Mouse (Mus musculus) adrenal gland, postnatal 14 days (tissue): ENCODE data around the gene Sun5. TPM values are rescaled to one million over a fixed set of nuclear protein-coding genes. Genes with fewer than 3 reads are reported as not detected.

Source experiments
- DNase-seq: peaks from one replicate; pipeline ENCODE4 v3.0.0; 2021; ENCODE audit warnings: mixed read lengths
- total RNA-seq: library from RNA; stranded (reverse); gene quantifications from 2 replicates; pipeline ENCODE4 v1.2.3, GENCODE M21; 2021

Sun5 gene
- total RNA-seq, 1 experiment from 2014 or later: not detected

DNA sequence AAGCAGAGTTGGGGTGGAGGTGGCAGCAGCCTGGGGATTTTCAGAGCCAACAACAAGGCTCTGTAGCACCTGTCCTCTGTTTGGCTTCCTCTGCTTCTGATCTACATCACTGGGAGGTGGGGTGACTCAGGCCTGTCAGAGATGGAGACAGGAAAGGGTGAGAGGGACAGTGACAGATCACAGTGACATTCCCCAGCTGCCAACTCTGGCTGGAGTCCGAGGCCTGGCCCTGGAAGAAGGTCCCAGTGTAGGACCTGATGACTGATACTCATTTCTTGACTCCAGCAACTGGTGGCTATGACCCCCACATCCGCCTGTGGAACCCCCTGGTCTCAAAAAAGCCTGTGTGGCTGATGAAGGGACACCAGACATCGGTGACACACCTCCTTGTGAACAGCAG, 61.0 kb downstream of the Sun5 start:
- peak; percentile 86 for DNase-seq

GRCm38 (mm10) chr2:153808841-153809240, 62.0 kb downstream of the Sun5 start:
- no peak for DNase-seq

DNA sequence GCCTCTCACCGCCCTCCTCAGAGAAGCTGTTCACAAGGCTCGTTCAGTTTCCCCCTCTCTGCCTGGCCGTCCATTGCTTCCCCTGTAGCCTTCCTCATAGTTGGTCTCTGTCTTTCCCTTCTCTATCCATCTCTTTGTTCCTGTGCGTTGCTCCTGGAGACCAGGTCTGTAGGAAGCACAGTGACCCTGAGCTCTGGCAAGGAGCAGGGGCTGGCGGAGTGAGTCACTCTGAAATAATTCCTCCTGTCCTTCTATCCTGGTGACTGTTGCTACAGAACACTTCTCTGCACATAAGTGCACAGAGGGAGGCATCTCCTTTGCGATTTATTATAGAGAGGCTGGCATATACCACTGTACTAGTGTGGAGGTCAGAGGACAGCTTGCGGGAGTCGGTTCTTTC, 62.7 kb downstream of the Sun5 start:
- DNase-seq: peak; percentile 70

DNA sequence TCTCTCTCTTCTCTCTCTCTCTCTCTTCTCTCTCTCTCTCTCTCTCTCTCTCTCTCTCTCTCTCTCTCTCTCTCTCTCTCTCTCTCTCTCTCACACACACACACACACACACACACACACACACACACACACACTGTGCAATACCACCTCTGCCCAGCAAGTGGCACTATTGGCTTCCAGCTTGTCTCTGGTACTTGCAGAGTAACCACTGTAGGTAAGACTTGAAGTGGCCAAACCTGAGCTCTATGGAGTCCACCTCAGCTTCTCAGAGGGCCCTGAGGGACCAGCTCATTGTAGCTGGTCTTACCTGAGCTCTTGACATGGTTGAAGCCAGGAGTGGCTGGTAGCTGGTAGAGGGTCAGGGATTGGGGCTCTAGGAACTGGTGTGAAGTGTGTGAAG, 63.4 kb downstream of the Sun5 start:
- DNase-seq: peak; percentile 84

Other genes with a start within 250 kb of the Sun5 start
- gene Commd7, start 238.3 kb downstream of the Sun5 start, total RNA-seq: 27.7 and 33.6 TPM in 2 replicates
- 2.8 and 5.1 TPM in 2 replicates for gene Dnmt3b, start 221.6 kb downstream of the Sun5 start, total RNA-seq
- gene Dnmt3c, start 174.4 kb downstream of the Sun5 start, total RNA-seq: not detected in 2 replicates
- gene Mapre1, start 129.8 kb downstream of the Sun5 start, total RNA-seq: 99.4 and 105 TPM in 2 replicates
- gene Efcab8, start 91.2 kb downstream of the Sun5 start, total RNA-seq: not detected in 2 replicates
- gene Bpifb2, start 4.0 kb upstream of the Sun5 start, total RNA-seq: not detected in 2 replicates
- 2.2 and 2.8 TPM in 2 replicates for gene Bpifb6, start 29.3 kb upstream of the Sun5 start, total RNA-seq
- not detected in 2 replicates for gene Bpifb3, start 47.1 kb upstream of the Sun5 start, total RNA-seq
- not detected in 2 replicates for gene Bpifb4, start 67.1 kb upstream of the Sun5 start, total RNA-seq
- not detected in 2 replicates for gene Bpifa6, start 103.9 kb upstream of the Sun5 start, total RNA-seq
- gene Bpifa2, start 137.2 kb upstream of the Sun5 start, total RNA-seq: 0.41 and 0.70 TPM in 2 replicates